Mouse (Mus musculus) liver, postnatal 0 days (tissue): Measurements from ENCODE around the gene Tmem266. TPM values are rescaled to one million over a fixed set of nuclear protein-coding genes. Genes with fewer than 3 reads are reported as not detected.

ENCODE experiments used
- ATAC-seq: fragments of 200-750 bp; cut with Nextera tagmentation; 2 replicates; pipeline ENCODE4 v1.8.0; 2017; ENCODE audit warnings: mild to moderate bottlenecking, moderate library complexity
- DNase-seq: peaks from one replicate; pipeline ENCODE4 v3.0.0-alpha.2; 2016
- H3K27ac ChIP-seq: fragments of 300-500 bp; sonication (generic); 2 replicates; pipeline ENCODE4 v1.5.1; 2014; ENCODE audit warnings: antibody characterized with exemption, moderate library complexity, mild to moderate bottlenecking, low read depth
- H3K27me3 ChIP-seq: fragments of 300-500 bp; sonication (generic); 2 replicates; pipeline ENCODE4 v1.6.1; 2014; ENCODE audit warnings: low read length, control low read depth, mixed read lengths; ENCODE audit not compliant: insufficient read depth
- H3K36me3 ChIP-seq: fragments of 300-500 bp; sonication (generic); replicated peaks from 2 replicates; pipeline ENCODE4 v1.6.1; 2014; ENCODE audit warnings: mild to moderate bottlenecking, control low read depth, low read length, moderate library complexity, mixed read lengths; ENCODE audit not compliant: insufficient read depth
- H3K4me1 ChIP-seq: fragments of 300-500 bp; sonication (generic); 2 replicates; pipeline ENCODE4 v1.6.1; 2014; ENCODE audit warnings: antibody characterized with exemption, mild to moderate bottlenecking, control low read depth; ENCODE audit not compliant: insufficient read depth
- H3K4me2 ChIP-seq: fragments of 300-500 bp; sonication (generic); 2 replicates; pipeline ENCODE4 v1.6.1; 2014; ENCODE audit warnings: low read depth, mild to moderate bottlenecking, low read length, moderate library complexity, mixed read lengths
- H3K4me3 ChIP-seq: fragments of 300-500 bp; sonication (generic); 2 replicates; pipeline ENCODE4 v1.5.1; 2014; ENCODE audit warnings: low read depth, low read length
- H3K9ac ChIP-seq: fragments of 300-500 bp; sonication (generic); replicated peaks from 2 replicates; pipeline ENCODE4 v1.6.1; 2014; ENCODE audit warnings: mild to moderate bottlenecking, moderate library complexity
- H3K9me3 ChIP-seq: fragments of 300-500 bp; sonication (generic); 2 replicates; pipeline ENCODE4 v1.6.1; 2016; ENCODE audit warnings: mild to moderate bottlenecking, control low read depth, low read length, mixed read lengths
- CTCF ChIP-seq: sonication (generic); IDR thresholded peaks from 2 replicates; pipeline ENCODE4 v1.5.1; 2016; ENCODE audit warnings: antibody characterized with exemption, low read depth
- EP300 ChIP-seq: IDR thresholded peaks from 2 replicates; pipeline ENCODE4 v1.6.1; 2016; ENCODE audit warnings: antibody characterized with exemption, low read depth, mild to moderate bottlenecking
- WGBS: fragments of 180-500 bp; shearing (Covaris S2); extraction: QIAGEN DNeasy Blood & Tissue Kit; methylation state at CpG from one replicate; pipeline ENCODE4 v1.1.7; 2014; ENCODE audit not compliant: insufficient replicate concordance; 5-methylcytosine and 5-hydroxymethylcytosine counted together
- polyA plus RNA-seq: library from polyadenylated mRNA; unstranded; fragments of >200 nt; fragmentation: Nextera tagmentation; extraction: Ambion mirVana; gene quantifications from 2 replicates; pipeline ENCODE4 v1.2.1, GENCODE M21; 2015

The Tmem266 gene
- polyA plus RNA-seq, 1 experiment from 2014 or later: not detected

GRCm38 (mm10) chr9:55311560-55311959 is 15.2 kb upstream of the Tmem266 start:
- Histone ChIP-seq H3K4me1 (peaks cover 12% of the 10 kb centered on the region), H3K4me2 (no peak overlapping the region), H3K9me3 (no peaks in the 10 kb centered on the region), H3K27me3 (no peaks in the 10 kb centered on the region), H3K36me3 (no peaks in the 10 kb centered on the region), H3K4me3 (no peak overlapping the region), H3K27ac (no peak overlapping the region), H3K9ac (no peak overlapping the region)
- TF ChIP-seq EP300 (no peak), CTCF (peak; percentile 93)
- DNase-seq: peak; percentile 74
- ATAC-seq: peak; percentile 89
- 4% methylated on average over 5 of the region's 5 CpGs for WGBS

- Histone ChIP-seq H3K36me3 (no peaks in the 10 kb centered on the region), H3K27me3 (no peaks in the 10 kb centered on the region), H3K4me1 (peaks cover 10% of the 10 kb centered on the region), H3K9me3 (no peaks in the 10 kb centered on the region), H3K4me2 (no peak overlapping the region), H3K27ac (no peak overlapping the region), H3K9ac (no peak overlapping the region), H3K4me3 (no peak overlapping the region)
- TF ChIP-seq CTCF (no peak), EP300 (no peak)
- ATAC-seq (no peak), DNase-seq (no peak)
- WGBS: 59% methylated on average over 12 of the region's 12 CpGs
These were observed 13.0 kb upstream of the Tmem266 start for GRCm38 (mm10) chr9:55313619-55314261.

GRCm38 (mm10) chr9:55322641-55323040 is 4.1 kb upstream of the Tmem266 start:
- Histone ChIP-seq H3K36me3 (no peaks in the 10 kb centered on the region), H3K9ac (no peak overlapping the region), H3K4me2 (no peak overlapping the region), H3K9me3 (no peaks in the 10 kb centered on the region), H3K4me1 (0 out of 2 replicates have a peak, but pooled peaks cover 5% of the 10 kb centered on the region), H3K27me3 (peaks cover 28% of the 10 kb centered on the region), H3K4me3 (no peak overlapping the region), H3K27ac (no peak overlapping the region)
- DNase-seq (no peak), ATAC-seq (no peak)
- TF ChIP-seq CTCF (no peak), EP300 (no peak)
- WGBS: 52% methylated on average over 1 of the region's 1 CpGs

- Histone ChIP-seq H3K27ac (no peak overlapping the region), H3K27me3 (peaks cover 38% of the 10 kb centered on the region), H3K9me3 (no peaks in the 10 kb centered on the region), H3K4me3 (no peak overlapping the region), H3K9ac (no peak overlapping the region), H3K4me2 (no peak overlapping the region), H3K4me1 (0 out of 2 replicates have a peak, but pooled peaks cover 5% of the 10 kb centered on the region), H3K36me3 (no peaks in the 10 kb centered on the region)
- no peak for ATAC-seq
- DNase-seq: no peak
- WGBS: 49% methylated on average over 8 of the region's 8 CpGs
- TF ChIP-seq CTCF: no peak
- no peak for TF ChIP-seq EP300
These were observed 2.6 kb upstream of the Tmem266 start for GRCm38 (mm10) chr9:55324085-55324484.

GRCm38 (mm10) chr9:55324516-55324915 is 2.2 kb upstream of the Tmem266 start:
- ATAC-seq (no peak), DNase-seq (no peak)
- H3K4me3 ChIP-seq: no peak overlapping the region
- H3K4me2 ChIP-seq: no peak overlapping the region
- TF ChIP-seq EP300 (no peak), CTCF (peak; percentile 15; the same call in 1 of the 2 replicates)
- H3K9ac ChIP-seq: no peak overlapping the region
- WGBS: 46% methylated on average over 10 of the region's 10 CpGs
- no peaks in the 10 kb centered on the region for H3K9me3 ChIP-seq
- H3K4me1 ChIP-seq: 0 out of 2 replicates have a peak, but pooled peaks cover 5% of the 10 kb centered on the region
- peaks cover 42% of the 10 kb centered on the region for H3K27me3 ChIP-seq
- H3K36me3 ChIP-seq: no peaks in the 10 kb centered on the region
- H3K27ac ChIP-seq: no peak overlapping the region

GRCm38 (mm10) chr9:55325061-55325460 is 1.7 kb upstream of the Tmem266 start:
- H3K9ac ChIP-seq: no peak overlapping the region
- H3K4me3 ChIP-seq: no peak overlapping the region
- ATAC-seq (no peak), DNase-seq (no peak)
- TF ChIP-seq CTCF (no peak), EP300 (no peak)
- no peak overlapping the region for H3K4me2 ChIP-seq
- H3K36me3 ChIP-seq: no peaks in the 10 kb centered on the region
- 0 out of 2 replicates have a peak, but pooled peaks cover 5% of the 10 kb centered on the region for H3K4me1 ChIP-seq
- no peak overlapping the region for H3K27ac ChIP-seq
- H3K9me3 ChIP-seq: no peaks in the 10 kb centered on the region
- WGBS: 56% methylated on average over 1 of the region's 1 CpGs
- H3K27me3 ChIP-seq: peaks cover 48% of the 10 kb centered on the region
